Mouse (Mus musculus) forebrain, embryonic 13.5 days (tissue): ENCODE results near the gene Ptgr2. TPM values are rescaled to one million over a fixed set of nuclear protein-coding genes. Genes with fewer than 3 reads are reported as not detected.

Experiments
- ATAC-seq: fragments of 200-750 bp; cut with Nextera tagmentation; 2 replicates; pipeline ENCODE4 v1.8.0; 2017
- H3K27ac ChIP-seq: fragments of 300-500 bp; sonication (generic); 2 replicates; pipeline ENCODE4 v1.5.1; 2015; ENCODE audit warnings: inconsistent platforms, mild to moderate bottlenecking, moderate library complexity
- H3K27me3 ChIP-seq: fragments of 300-500 bp; sonication (generic); 2 replicates; pipeline ENCODE4 v1.6.1; 2015; ENCODE audit warnings: mild to moderate bottlenecking, inconsistent platforms
- H3K36me3 ChIP-seq: fragments of 300-500 bp; sonication (generic); 2 replicates; pipeline ENCODE4 v1.6.1; 2015; ENCODE audit warnings: mild to moderate bottlenecking, inconsistent platforms; ENCODE audit not compliant: poor library complexity, severe bottlenecking
- H3K4me1 ChIP-seq: fragments of 300-500 bp; sonication (generic); 2 replicates; pipeline ENCODE4 v1.6.1; 2015; ENCODE audit warnings: inconsistent platforms
- H3K4me2 ChIP-seq: fragments of 300-500 bp; sonication (generic); 2 replicates; pipeline ENCODE4 v1.6.1; 2015; ENCODE audit warnings: inconsistent platforms, mild to moderate bottlenecking, moderate library complexity
- H3K4me3 ChIP-seq: fragments of 300-500 bp; sonication (generic); 2 replicates; pipeline ENCODE4 v1.5.1; 2015; ENCODE audit warnings: mild to moderate bottlenecking, inconsistent platforms
- H3K9ac ChIP-seq: fragments of 300-500 bp; sonication (generic); 2 replicates; pipeline ENCODE4 v1.6.1; 2015; ENCODE audit warnings: mild to moderate bottlenecking, inconsistent platforms
- H3K9me3 ChIP-seq: fragments of 300-500 bp; sonication (generic); replicated peaks from 2 replicates; pipeline ENCODE4 v1.6.1; 2016; ENCODE audit warnings: inconsistent platforms
- WGBS: fragments of 180-500 bp; shearing (Covaris S2); methylation state at CpG from one replicate; pipeline ENCODE4 v1.1.7; 2015; 5-methylcytosine and 5-hydroxymethylcytosine counted together
- polyA plus RNA-seq: library from polyadenylated mRNA; unstranded; fragments of >200 nt; fragmentation: Nextera tagmentation; extraction: Ambion mirVana; gene quantifications from 2 replicates; pipeline ENCODE4 v1.2.1, GENCODE M21; 2015

The Ptgr2 gene
- polyA plus RNA-seq, 1 experiment from 2014 or later = 13.3 TPM

- Histone ChIP-seq H3K9ac (no peak overlapping the region), H3K27me3 (no peaks in the 10 kb centered on the region), H3K36me3 (no peaks in the 10 kb centered on the region), H3K27ac (no peak overlapping the region), H3K9me3 (no peaks in the 10 kb centered on the region), H3K4me1 (peaks cover 16% of the 10 kb centered on the region), H3K4me3 (no peak overlapping the region), H3K4me2 (no peak overlapping the region)
- WGBS = 93% methylated on average over 9 of the region's 9 CpGs
- ATAC-seq = no peak
Measured at GRCm38 (mm10) chr12:84275288-84275687, 9.7 kb upstream of the Ptgr2 start.

- Histone ChIP-seq H3K9ac (no peak overlapping the region), H3K36me3 (no peaks in the 10 kb centered on the region), H3K27me3 (no peaks in the 10 kb centered on the region), H3K4me2 (no peak overlapping the region), H3K27ac (no peak overlapping the region), H3K9me3 (no peaks in the 10 kb centered on the region), H3K4me1 (peaks cover 16% of the 10 kb centered on the region), H3K4me3 (no peak overlapping the region)
- no peak for ATAC-seq
- WGBS = 62% methylated on average over 2 of the region's 2 CpGs
Measured at GRCm38 (mm10) chr12:84276288-84276687, 8.7 kb upstream of the Ptgr2 start.

- Histone ChIP-seq H3K4me1 (peaks cover 16% of the 10 kb centered on the region), H3K9ac (no peak overlapping the region), H3K4me3 (no peak overlapping the region), H3K4me2 (no peak overlapping the region), H3K36me3 (no peaks in the 10 kb centered on the region), H3K9me3 (no peaks in the 10 kb centered on the region), H3K27ac (no peak overlapping the region), H3K27me3 (no peaks in the 10 kb centered on the region)
- ATAC-seq = no peak
- WGBS = 83% methylated on average over 4 of the region's 4 CpGs
Measured at GRCm38 (mm10) chr12:84276799-84277198, 8.2 kb upstream of the Ptgr2 start.

GRCm38 (mm10) chr12:84277832-84278231 lies 7.2 kb upstream of the Ptgr2 start:
- H3K9ac ChIP-seq = no peak overlapping the region
- H3K27ac ChIP-seq = peak overlapping the region; percentile 44
- H3K4me3 ChIP-seq = no peak overlapping the region
- H3K4me2 ChIP-seq = no peak overlapping the region
- peak; percentile 72; the same call in 1 of the 2 replicates for ATAC-seq
- 24% methylated on average over 3 of the region's 3 CpGs for WGBS
- H3K27me3 ChIP-seq = no peaks in the 10 kb centered on the region
- H3K9me3 ChIP-seq = no peaks in the 10 kb centered on the region
- no peaks in the 10 kb centered on the region for H3K36me3 ChIP-seq
- peaks cover 16% of the 10 kb centered on the region for H3K4me1 ChIP-seq

- ATAC-seq = peak; percentile 55; the same call in 1 of the 2 replicates
- Histone ChIP-seq H3K9me3 (no peaks in the 10 kb centered on the region), H3K27me3 (no peaks in the 10 kb centered on the region), H3K4me2 (no peak overlapping the region; the same call in 1 of the 2 replicates), H3K4me1 (peaks cover 16% of the 10 kb centered on the region), H3K27ac (0 out of 2 replicates have a peak overlapping the region, but pooled peaks have one; percentile 44), H3K4me3 (no peak overlapping the region), H3K9ac (no peak overlapping the region), H3K36me3 (no peaks in the 10 kb centered on the region)
- 51% methylated on average over 7 of the region's 7 CpGs for WGBS
Measured at GRCm38 (mm10) chr12:84278901-84279300, 6.1 kb upstream of the Ptgr2 start.

- WGBS = 75% methylated on average over 14 of the region's 14 CpGs
- H3K27ac ChIP-seq = no peak overlapping the region
- ATAC-seq = no peak
- H3K9me3 ChIP-seq = no peaks in the 10 kb centered on the region
- H3K9ac ChIP-seq = no peak overlapping the region
- no peaks in the 10 kb centered on the region for H3K36me3 ChIP-seq
- H3K4me2 ChIP-seq = peak overlapping the region; percentile 71
- peak overlapping the region; percentile 52; the same call in 1 of the 2 replicates for H3K4me3 ChIP-seq
- H3K27me3 ChIP-seq = no peaks in the 10 kb centered on the region
- H3K4me1 ChIP-seq = peaks cover 14% of the 10 kb centered on the region; the same call in 1 of the 2 replicates
Measured at GRCm38 (mm10) chr12:84284391-84284790, 641 bp upstream of the Ptgr2 start.

GRCm38 (mm10) chr12:84285593-84285968 lies 549 bp downstream of the Ptgr2 start:
- H3K9me3 ChIP-seq = no peaks in the 10 kb centered on the region
- no peak for ATAC-seq
- peak overlapping the region; percentile 71 for H3K4me2 ChIP-seq
- no peaks in the 10 kb centered on the region for H3K36me3 ChIP-seq
- peak overlapping the region; percentile 73 for H3K9ac ChIP-seq
- H3K27ac ChIP-seq = no peak overlapping the region
- H3K4me3 ChIP-seq = peak overlapping the region; percentile 52
- peaks cover 13% of the 10 kb centered on the region; the same call in 1 of the 2 replicates for H3K4me1 ChIP-seq
- 34% methylated on average over 8 of the region's 8 CpGs for WGBS
- no peaks in the 10 kb centered on the region for H3K27me3 ChIP-seq

GRCm38 (mm10) chr12:84288461-84288860 lies 3.4 kb downstream of the Ptgr2 start:
- Histone ChIP-seq H3K27me3 (no peaks in the 10 kb centered on the region), H3K9me3 (no peaks in the 10 kb centered on the region), H3K9ac (no peak overlapping the region), H3K27ac (no peak overlapping the region), H3K4me2 (no peak overlapping the region), H3K36me3 (peaks cover 5% of the 10 kb centered on the region; the same call in 1 of the 2 replicates), H3K4me1 (peaks cover 13% of the 10 kb centered on the region; the same call in 1 of the 2 replicates), H3K4me3 (no peak overlapping the region)
- WGBS = 58% methylated on average over 3 of the region's 3 CpGs
- ATAC-seq = no peak

- Histone ChIP-seq H3K9me3 (no peaks in the 10 kb centered on the region), H3K4me3 (no peak overlapping the region), H3K27ac (no peak overlapping the region), H3K4me2 (no peak overlapping the region), H3K9ac (no peak overlapping the region), H3K27me3 (no peaks in the 10 kb centered on the region), H3K36me3 (peaks cover 27% of the 10 kb centered on the region), H3K4me1 (no peaks in the 10 kb centered on the region)
- WGBS = 95% methylated on average over 6 of the region's 6 CpGs
- no peak for ATAC-seq
Measured at GRCm38 (mm10) chr12:84297851-84298250, 12.8 kb downstream of the Ptgr2 start.

GRCm38 (mm10) chr12:84299265-84299664 lies 14.2 kb downstream of the Ptgr2 start:
- Histone ChIP-seq H3K4me2 (no peak overlapping the region), H3K4me1 (no peaks in the 10 kb centered on the region), H3K4me3 (no peak overlapping the region), H3K36me3 (peaks cover 18% of the 10 kb centered on the region), H3K27ac (no peak overlapping the region), H3K9me3 (no peaks in the 10 kb centered on the region), H3K9ac (no peak overlapping the region), H3K27me3 (no peaks in the 10 kb centered on the region)
- ATAC-seq = no peak
- WGBS = 92% methylated on average over 2 of the region's 2 CpGs

- Histone ChIP-seq H3K4me2 (no peak overlapping the region), H3K27ac (no peak overlapping the region), H3K36me3 (peaks cover 17% of the 10 kb centered on the region), H3K9me3 (no peaks in the 10 kb centered on the region), H3K4me3 (no peak overlapping the region), H3K27me3 (no peaks in the 10 kb centered on the region), H3K4me1 (no peaks in the 10 kb centered on the region), H3K9ac (no peak overlapping the region)
- WGBS = 93% methylated on average over 5 of the region's 5 CpGs
- ATAC-seq = no peak
Measured at GRCm38 (mm10) chr12:84304101-84304500, 19.1 kb downstream of the Ptgr2 start.

- Histone ChIP-seq H3K27ac (no peak overlapping the region), H3K4me1 (no peaks in the 10 kb centered on the region), H3K27me3 (no peaks in the 10 kb centered on the region), H3K4me3 (no peak overlapping the region), H3K4me2 (no peak overlapping the region), H3K9me3 (no peaks in the 10 kb centered on the region), H3K9ac (no peak overlapping the region), H3K36me3 (peaks cover 17% of the 10 kb centered on the region)
- 78% methylated on average over 1 of the region's 1 CpGs for WGBS
- no peak for ATAC-seq
Measured at GRCm38 (mm10) chr12:84304554-84304953, 19.5 kb downstream of the Ptgr2 start.

- no peak overlapping the region for H3K4me3 ChIP-seq
- 87% methylated on average over 3 of the region's 5 CpGs for WGBS
- H3K9me3 ChIP-seq = no peaks in the 10 kb centered on the region
- H3K27me3 ChIP-seq = no peaks in the 10 kb centered on the region
- peaks cover 6% of the 10 kb centered on the region for H3K4me1 ChIP-seq
- no peak overlapping the region for H3K9ac ChIP-seq
- no peak overlapping the region for H3K27ac ChIP-seq
- 0 out of 2 replicates have a peak, but pooled peaks cover 6% of the 10 kb centered on the region for H3K36me3 ChIP-seq
- no peak overlapping the region for H3K4me2 ChIP-seq
- no peak for ATAC-seq
Measured at GRCm38 (mm10) chr12:84311306-84311705, 26.3 kb downstream of the Ptgr2 start.
